Mouse (Mus musculus) embryonic facial prominence, embryonic 14.5 days (tissue): ENCODE data around the gene Ccnt1. TPM values are rescaled to one million over a fixed set of nuclear protein-coding genes. Genes with fewer than 3 reads are reported as not detected.

ENCODE experiments used
- ATAC-seq: fragments of 200-750 bp; cut with Nextera tagmentation; 2 replicates; pipeline ENCODE4 v1.8.0; 2017; ENCODE audit warnings: low read depth, moderate number of reproducible peaks, moderate TSS enrichment
- DNase-seq: peaks from one replicate; pipeline ENCODE4 v3.0.0-alpha.2; 2015; ENCODE audit warnings: low spot score
- H3K27ac ChIP-seq: fragments of 300-500 bp; sonication (generic); replicated peaks from 2 replicates; pipeline ENCODE4 v1.5.1; 2014; ENCODE audit warnings: low read depth, mild to moderate bottlenecking, low read length, moderate library complexity
- H3K27me3 ChIP-seq: fragments of 300-500 bp; sonication (generic); replicated peaks from 2 replicates; pipeline ENCODE4 v1.6.1; 2014; ENCODE audit warnings: low read length; ENCODE audit not compliant: control insufficient read depth, insufficient read depth
- H3K36me3 ChIP-seq: fragments of 300-500 bp; sonication (generic); 2 replicates; pipeline ENCODE4 v1.6.1; 2014; ENCODE audit warnings: low read length, mixed read lengths; ENCODE audit not compliant: control insufficient read depth, insufficient read depth
- H3K4me1 ChIP-seq: fragments of 300-500 bp; sonication (generic); 2 replicates; pipeline ENCODE4 v1.6.1; 2014; ENCODE audit warnings: antibody characterized with exemption, low read length; ENCODE audit not compliant: control insufficient read depth, insufficient read depth
- H3K4me2 ChIP-seq: fragments of 300-500 bp; sonication (generic); 2 replicates; pipeline ENCODE4 v1.6.1; 2014; ENCODE audit warnings: low read depth, mild to moderate bottlenecking, low read length, moderate library complexity, mixed read lengths
- H3K4me3 ChIP-seq: fragments of 300-500 bp; sonication (generic); 2 replicates; pipeline ENCODE4 v1.5.1; 2014; ENCODE audit warnings: low read depth, mild to moderate bottlenecking, low read length
- H3K9ac ChIP-seq: fragments of 300-500 bp; sonication (generic); 2 replicates; pipeline ENCODE4 v1.6.1; 2014; ENCODE audit warnings: low read depth, mild to moderate bottlenecking, low read length, moderate library complexity, mixed read lengths
- H3K9me3 ChIP-seq: fragments of 300-500 bp; sonication (generic); 2 replicates; pipeline ENCODE4 v1.6.1; 2016; ENCODE audit warnings: low read length; ENCODE audit not compliant: control insufficient read depth
- WGBS: fragments of 180-500 bp; shearing (Covaris S2); extraction: QIAGEN DNeasy Blood & Tissue Kit; methylation state at CpG from one replicate; pipeline ENCODE4 v1.1.7; 2014; 5-methylcytosine and 5-hydroxymethylcytosine counted together
- polyA plus RNA-seq: library from polyadenylated mRNA; unstranded; fragments of >200 nt; fragmentation: Nextera tagmentation; extraction: Ambion mirVana; gene quantifications from 2 replicates; pipeline ENCODE4 v1.2.1, GENCODE M21; 2014

The Ccnt1 gene
- polyA plus RNA-seq, 1 experiment from 2014 or later = 51.3 TPM

GRCm38 (mm10) chr15:98602191-98602881 lies 31.6 kb upstream of the Ccnt1 start:
- H3K9me3 ChIP-seq = no peaks in the 10 kb centered on the region
- peaks cover 58% of the 10 kb centered on the region for H3K36me3 ChIP-seq
- H3K4me2 ChIP-seq = peak overlapping the region; percentile 54
- peaks cover 23% of the 10 kb centered on the region for H3K4me1 ChIP-seq
- H3K27ac ChIP-seq = peak overlapping the region; percentile 70
- H3K27me3 ChIP-seq = no peaks in the 10 kb centered on the region
- WGBS = 49% methylated on average over 13 of the region's 13 CpGs
- peak overlapping the region; percentile 51 for H3K9ac ChIP-seq
- ATAC-seq (peak; percentile 27), DNase-seq (peak; percentile 42)
- peak overlapping the region; percentile 25 for H3K4me3 ChIP-seq

GRCm38 (mm10) chr15:98601832-98602190 lies 31.1 kb upstream of the Ccnt1 start:
- no peak for ATAC-seq
- peak overlapping the region; percentile 54 for H3K4me2 ChIP-seq
- H3K4me3 ChIP-seq = peak overlapping the region; percentile 25; the same call in 1 of the 2 replicates
- 64% methylated on average over 7 of the region's 7 CpGs for WGBS
- no peaks in the 10 kb centered on the region for H3K27me3 ChIP-seq
- no peaks in the 10 kb centered on the region for H3K9me3 ChIP-seq
- H3K36me3 ChIP-seq = peaks cover 63% of the 10 kb centered on the region
- peak overlapping the region; percentile 51 for H3K9ac ChIP-seq
- H3K4me1 ChIP-seq = peaks cover 19% of the 10 kb centered on the region
- DNase-seq = no peak
- peak overlapping the region; percentile 70 for H3K27ac ChIP-seq

GRCm38 (mm10) chr15:98600036-98600709 lies 29.4 kb upstream of the Ccnt1 start:
- 87% methylated on average over 12 of the region's 12 CpGs for WGBS
- peaks cover 79% of the 10 kb centered on the region for H3K36me3 ChIP-seq
- H3K9ac ChIP-seq = no peak overlapping the region
- H3K27me3 ChIP-seq = no peaks in the 10 kb centered on the region
- ATAC-seq = no peak
- no peak overlapping the region for H3K4me3 ChIP-seq
- no peak overlapping the region for H3K4me2 ChIP-seq
- no peak for DNase-seq
- peaks cover 18% of the 10 kb centered on the region for H3K4me1 ChIP-seq
- no peak overlapping the region for H3K27ac ChIP-seq
- no peaks in the 10 kb centered on the region for H3K9me3 ChIP-seq

GRCm38 (mm10) chr15:98596609-98597008 lies 25.9 kb upstream of the Ccnt1 start:
- 93% methylated on average over 14 of the region's 14 CpGs for WGBS
- no peak for DNase-seq
- no peaks in the 10 kb centered on the region for H3K4me1 ChIP-seq
- H3K27ac ChIP-seq = no peak overlapping the region
- H3K36me3 ChIP-seq = peaks cover 97% of the 10 kb centered on the region
- no peak overlapping the region for H3K4me3 ChIP-seq
- no peak overlapping the region for H3K4me2 ChIP-seq
- ATAC-seq = no peak
- H3K9ac ChIP-seq = no peak overlapping the region
- no peaks in the 10 kb centered on the region for H3K27me3 ChIP-seq
- no peaks in the 10 kb centered on the region for H3K9me3 ChIP-seq

GRCm38 (mm10) chr15:98595049-98595448 lies 24.3 kb upstream of the Ccnt1 start:
- 87% methylated on average over 5 of the region's 5 CpGs for WGBS
- Histone ChIP-seq H3K9ac (no peak overlapping the region), H3K4me3 (no peak overlapping the region), H3K27me3 (no peaks in the 10 kb centered on the region), H3K4me2 (no peak overlapping the region), H3K27ac (no peak overlapping the region), H3K9me3 (no peaks in the 10 kb centered on the region), H3K36me3 (peaks cover 93% of the 10 kb centered on the region), H3K4me1 (no peaks in the 10 kb centered on the region)
- no peak for DNase-seq
- no peak for ATAC-seq

- WGBS = 88% methylated on average over 19 of the region's 19 CpGs
- DNase-seq (no peak), ATAC-seq (no peak)
- Histone ChIP-seq H3K9me3 (no peaks in the 10 kb centered on the region), H3K4me1 (no peaks in the 10 kb centered on the region), H3K9ac (no peak overlapping the region), H3K27me3 (no peaks in the 10 kb centered on the region), H3K36me3 (peaks cover 89% of the 10 kb centered on the region), H3K4me3 (no peak overlapping the region), H3K27ac (no peak overlapping the region), H3K4me2 (no peak overlapping the region)
Observed at GRCm38 (mm10) chr15:98594193-98594592, 23.5 kb upstream of the Ccnt1 start.

- ATAC-seq (no peak), DNase-seq (no peak)
- no peak overlapping the region for H3K27ac ChIP-seq
- WGBS = 71% methylated on average over 3 of the region's 4 CpGs
- H3K4me2 ChIP-seq = no peak overlapping the region
- H3K9ac ChIP-seq = no peak overlapping the region
- H3K36me3 ChIP-seq = peaks cover 70% of the 10 kb centered on the region
- H3K4me1 ChIP-seq = no peaks in the 10 kb centered on the region
- no peaks in the 10 kb centered on the region for H3K9me3 ChIP-seq
- no peaks in the 10 kb centered on the region for H3K27me3 ChIP-seq
- H3K4me3 ChIP-seq = no peak overlapping the region
Observed at GRCm38 (mm10) chr15:98591396-98591795, 20.7 kb upstream of the Ccnt1 start.

- no peaks in the 10 kb centered on the region for H3K9me3 ChIP-seq
- H3K27ac ChIP-seq = no peak overlapping the region
- no peak for ATAC-seq
- H3K4me1 ChIP-seq = no peaks in the 10 kb centered on the region
- H3K4me3 ChIP-seq = no peak overlapping the region
- H3K4me2 ChIP-seq = no peak overlapping the region
- WGBS = 59% methylated on average over 7 of the region's 7 CpGs
- H3K9ac ChIP-seq = no peak overlapping the region
- no peaks in the 10 kb centered on the region for H3K27me3 ChIP-seq
- DNase-seq = no peak
- H3K36me3 ChIP-seq = peaks cover 54% of the 10 kb centered on the region
Observed at GRCm38 (mm10) chr15:98589640-98590336, 19.1 kb upstream of the Ccnt1 start.
